Mouse (Mus musculus) frontal cortex, postnatal 14 days (tissue): ENCODE results near the gene Cyp2ab1.
"Not testable (repeated sequence)": the region's sequence is repeated elsewhere in the genome, so short reads cannot be mapped to it uniquely, and the experiment has no call there.

Experiments used
- DNase-seq, 2 experiments: peaks; one replicate each; pipeline ENCODE4 v3.0.0; 2022; ENCODE audit warnings: low spot score in 2 of 2

The Cyp2ab1 gene

GRCm38 (mm10) chr16:20325286-20325685 is at the start of gene Cyp2ab1:
TSS of gene Cyp2ab1 (minus strand) at chr16:20325404.
- DNase-seq, result no peak

- no peak for DNase-seq
Measured at GRCm38 (mm10) chr16:20371731-20372130, 46.5 kb upstream of the Cyp2ab1 start.

DNA sequence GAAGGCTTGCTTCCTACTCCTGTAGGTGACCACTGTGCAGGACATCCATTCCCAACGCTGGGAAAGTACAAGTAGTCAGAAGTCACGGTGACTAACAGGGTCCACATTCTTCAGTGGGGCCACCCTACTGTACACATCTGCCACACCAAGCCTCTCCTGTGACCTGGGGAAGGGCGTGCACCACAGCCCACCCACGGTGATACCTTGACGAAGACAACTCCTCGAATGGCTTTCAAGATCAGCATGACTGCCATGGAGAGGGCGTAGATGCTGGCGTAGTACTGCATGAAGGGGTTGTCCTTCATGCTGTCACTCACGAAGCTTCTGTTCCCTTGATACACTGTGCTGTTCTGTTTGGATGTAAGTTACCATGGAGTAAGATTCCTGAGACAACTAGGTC is 43.0 kb upstream of the Cyp2ab1 start:
- DNase-seq, result no peak

DNA sequence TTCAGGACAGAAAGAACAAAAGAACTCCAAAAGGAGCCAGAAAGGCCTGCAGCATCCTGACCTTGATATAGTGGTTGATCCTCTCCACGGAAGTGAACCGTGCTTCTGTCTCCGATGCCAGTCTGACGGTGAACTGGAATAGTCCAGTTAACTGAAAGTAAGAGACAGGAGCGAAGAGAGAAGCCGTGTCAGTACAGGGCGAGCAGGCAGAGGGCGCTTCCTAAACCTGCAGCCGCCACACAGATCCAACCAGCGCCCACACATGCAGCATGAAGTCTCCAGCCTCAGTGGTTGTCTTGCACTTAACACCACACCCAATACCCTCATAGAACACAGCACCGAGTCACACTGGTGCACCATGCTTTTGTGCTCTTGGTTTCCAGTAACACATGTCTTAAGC is 36.9 kb upstream of the Cyp2ab1 start:
- DNase-seq, result no peak

- DNase-seq, result not testable (repeated sequence)
Measured at GRCm38 (mm10) chr16:20361496-20361895, 36.3 kb upstream of the Cyp2ab1 start.

- DNase-seq, result no peak
Measured at GRCm38 (mm10) chr16:20359643-20360295, 34.6 kb upstream of the Cyp2ab1 start.

- DNase-seq, result no peak
Measured at GRCm38 (mm10) chr16:20357837-20358236, 32.6 kb upstream of the Cyp2ab1 start.

GRCm38 (mm10) chr16:20354762-20355161 is 29.6 kb upstream of the Cyp2ab1 start:
- no peak for DNase-seq

- DNase-seq, result no peak
Measured at GRCm38 (mm10) chr16:20354011-20354410, 28.8 kb upstream of the Cyp2ab1 start.

DNA sequence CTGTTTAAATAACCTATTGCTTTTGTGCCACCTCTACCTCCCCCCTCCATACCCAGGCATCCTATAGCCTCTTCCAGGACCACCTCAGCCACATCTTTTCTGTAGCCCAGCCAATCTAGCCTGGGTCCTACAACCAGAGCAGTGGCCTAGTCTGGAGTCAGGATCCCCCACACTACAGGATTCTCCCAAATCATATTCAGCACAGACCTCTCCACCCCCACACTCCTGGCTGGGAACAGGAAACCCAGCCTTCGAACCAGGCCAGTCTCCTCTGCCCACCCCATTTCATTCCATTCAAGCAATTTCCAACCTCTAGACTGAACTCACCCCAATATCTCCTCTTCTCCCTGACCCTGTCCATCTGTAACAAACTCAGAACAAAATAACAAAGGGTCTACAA is 20.3 kb upstream of the Cyp2ab1 start:
- DNase-seq, result no peak

DNA sequence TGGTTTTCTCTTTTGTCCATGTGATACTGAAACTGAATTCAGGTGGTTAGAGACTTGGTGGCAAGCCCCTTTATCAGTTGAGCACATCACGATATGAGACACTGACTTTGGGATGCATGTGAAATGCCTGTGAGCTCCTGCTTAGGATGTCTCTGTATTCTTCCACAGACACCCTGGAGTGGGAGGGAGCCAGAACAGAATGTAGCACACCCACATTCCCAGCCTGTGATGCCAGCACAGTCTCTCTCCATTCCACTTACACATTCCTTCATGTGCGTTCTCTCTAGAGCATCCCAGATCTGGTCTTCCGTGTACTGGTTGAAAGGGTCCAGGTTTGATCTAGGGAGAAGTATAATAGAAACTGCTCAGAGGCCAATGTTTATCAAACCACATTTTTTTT is 13.4 kb upstream of the Cyp2ab1 start:
- peak; percentile 17 to 37 for DNase-seq

GRCm38 (mm10) chr16:20334918-20335317 is 9.7 kb upstream of the Cyp2ab1 start:
- DNase-seq, result no peak

GRCm38 (mm10) chr16:20328306-20328705 is 3.1 kb upstream of the Cyp2ab1 start:
- DNase-seq, result no peak

DNA sequence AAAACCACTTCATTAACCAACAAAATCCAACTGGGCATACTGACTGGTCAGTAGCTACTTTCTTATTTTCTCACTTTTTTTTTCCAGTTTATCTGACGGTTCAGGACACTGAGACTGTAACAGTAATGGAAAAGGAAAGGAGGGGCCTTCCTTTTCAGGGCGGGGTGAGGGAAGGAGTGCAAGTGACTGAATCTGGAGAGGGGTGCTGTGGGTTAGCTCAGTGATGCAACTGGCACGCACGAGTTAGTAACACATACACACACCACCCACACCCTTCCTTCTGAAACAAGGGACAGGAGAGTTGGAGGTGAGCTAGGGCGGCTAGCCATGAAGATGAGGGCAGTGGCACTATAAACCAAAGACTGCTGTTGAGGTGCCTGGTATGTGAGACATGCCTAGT is 1.3 kb downstream of the Cyp2ab1 start:
- DNase-seq, result no peak

- no peak for DNase-seq
Measured at GRCm38 (mm10) chr16:20322274-20322673, 2.9 kb downstream of the Cyp2ab1 start.

DNA sequence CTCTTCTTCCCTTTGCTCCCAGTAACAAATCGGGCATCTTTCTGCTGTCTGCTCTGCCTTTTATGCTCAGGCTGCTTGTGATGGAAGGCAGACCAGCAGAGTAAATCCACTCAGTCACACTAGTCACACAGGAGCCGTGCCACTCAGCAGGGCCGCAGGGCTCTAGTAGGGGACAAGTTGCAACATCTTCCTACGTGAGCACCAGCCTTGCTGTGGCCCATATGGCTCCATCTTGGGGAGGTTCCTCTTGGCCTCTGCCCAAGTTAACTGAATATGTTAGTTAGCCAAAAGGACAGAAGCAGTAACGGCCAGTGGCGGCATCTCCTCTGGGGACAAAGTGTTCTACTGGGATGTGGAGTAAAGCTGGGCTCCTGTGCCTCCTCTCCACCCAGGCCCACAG is 8.4 kb downstream of the Cyp2ab1 start:
- no peak for DNase-seq

GRCm38 (mm10) chr16:20315266-20315665 is 9.9 kb downstream of the Cyp2ab1 start:
- no peak for DNase-seq

- no peak for DNase-seq
Measured at GRCm38 (mm10) chr16:20312272-20312671, 12.9 kb downstream of the Cyp2ab1 start.

- DNase-seq, result peak; percentile 43 to 68
Measured at GRCm38 (mm10) chr16:20301770-20302649, 23.2 kb downstream of the Cyp2ab1 start, which contains the start of gene Parl. TSS of gene Parl (minus strand) at chr16:20302387.

DNA sequence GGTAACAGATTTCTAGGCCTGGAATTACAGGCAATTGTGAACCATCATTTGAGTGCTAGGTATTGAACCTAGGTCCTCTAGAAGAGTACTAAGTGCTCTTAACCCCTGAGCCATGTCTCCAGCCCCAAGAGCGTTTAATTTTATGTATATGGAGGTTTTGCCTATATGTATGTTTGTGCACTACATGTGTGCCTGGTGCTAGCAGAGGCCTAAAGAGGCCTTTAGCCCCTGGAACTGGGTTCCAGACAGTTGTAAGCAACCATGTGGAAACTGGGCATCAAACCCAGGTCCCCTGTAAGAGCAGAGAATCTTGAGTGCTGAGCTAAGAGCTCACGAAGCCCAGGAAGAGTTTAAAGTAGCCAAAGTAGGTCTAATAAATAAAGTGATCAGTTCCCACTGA is 25.1 kb downstream of the Cyp2ab1 start:
- DNase-seq, result no peak

- DNase-seq, result no peak
Measured at GRCm38 (mm10) chr16:20280238-20280637, 45.0 kb downstream of the Cyp2ab1 start.

GRCm38 (mm10) chr16:20279395-20279794 is 45.8 kb downstream of the Cyp2ab1 start:
- no peak for DNase-seq

GRCm38 (mm10) chr16:20272994-20273393 is 52.2 kb downstream of the Cyp2ab1 start:
- DNase-seq, result no peak
